In the genomic region with DNA sequence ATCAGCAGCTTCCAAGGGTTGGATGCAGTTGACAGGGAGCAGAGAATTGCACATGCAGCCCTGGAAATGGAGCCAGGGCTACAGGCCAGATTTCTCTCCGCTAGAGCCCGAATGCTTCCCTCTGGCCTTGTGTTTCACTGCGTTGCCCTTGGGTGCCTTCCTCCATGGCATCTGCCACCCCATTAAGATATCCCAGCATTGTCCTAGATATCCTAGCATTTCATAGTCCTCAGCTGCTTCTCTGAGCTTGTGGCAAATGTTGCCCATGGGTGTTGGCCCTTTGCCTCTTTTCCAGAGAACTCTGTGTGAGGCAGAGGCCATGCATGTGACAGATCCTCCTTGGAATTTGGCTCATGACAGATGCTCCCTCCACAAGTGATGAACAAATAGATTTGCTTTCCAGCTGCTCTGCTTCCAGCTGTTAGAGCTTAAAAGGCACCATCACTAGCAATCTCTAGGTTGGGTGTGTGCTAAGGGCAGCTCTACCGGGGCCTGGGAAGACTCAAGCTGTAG, we compare ENCODE assay signal across 8 mouse cellular contexts. TPM values are rescaled to one million over a fixed set of nuclear protein-coding genes. Genes with fewer than 3 reads are reported as not detected.
DNase-seq lines count a peak whose midpoint lies in the region; ATAC-seq and TF ChIP-seq lines count a peak whose summit lies in the region.

No protein-coding gene starts in this region.

- H3K4me2 ChIP-seq in heart, embryonic 12.5 days: no peak overlapping the region
- no peak overlapping the region for H3K4me2 ChIP-seq in forebrain, embryonic 13.5 days

- H3K9me3 ChIP-seq in heart, embryonic 12.5 days (replicated peaks): no peaks in the 10 kb centered on the region
- no peaks in the 10 kb centered on the region for H3K9me3 ChIP-seq in forebrain, embryonic 13.5 days (replicated peaks)

- no peak overlapping the region for H3K27ac ChIP-seq in heart, embryonic 12.5 days (ENCODE audit: poor library complexity, severe bottlenecking)
- H3K27ac ChIP-seq in thymus, adult 2 months (ENCODE audit: control insufficient read depth, insufficient read depth, low read length): no peak overlapping the region
- H3K27ac ChIP-seq in forebrain, embryonic 13.5 days: no peak overlapping the region

- WGBS in heart, embryonic 12.5 days: 86% methylated on average over 4 of the region's 4 CpGs
- 95% methylated on average over 4 of the region's 4 CpGs for WGBS in thymus, adult 2 months
- 87% methylated on average over 4 of the region's 4 CpGs for WGBS in forebrain, embryonic 13.5 days

- no peak for TF ChIP-seq POLR2A in thymus, adult 2 months (IDR thresholded peaks at IDR 0.05; ENCODE audit: control insufficient read depth, extremely low read depth, insufficient read depth, low read length, poor library complexity)

- ATAC-seq in heart, embryonic 12.5 days (ENCODE audit: insufficient number of reproducible peaks, low FRiP score): no peak
- ATAC-seq in forebrain, embryonic 13.5 days: no peak
- no peak for ATAC-seq in activated CD4-positive, CD25-positive, alpha-beta regulatory T cell, adult 4 months

- TF ChIP-seq CTCF in thymus, adult 2 months (IDR thresholded peaks at IDR 0.05; ENCODE audit: borderline replicate concordance, control insufficient read depth, extremely low read depth, insufficient read depth, low read length, poor library complexity): no peak

- H3K4me3 ChIP-seq in heart, embryonic 12.5 days: no peak overlapping the region
- H3K4me3 ChIP-seq in thymus, adult 2 months (ENCODE audit: control insufficient read depth, insufficient read depth, low read length): no peak overlapping the region
- no peak overlapping the region for H3K4me3 ChIP-seq in forebrain, embryonic 13.5 days

- no peak overlapping the region for H3K9ac ChIP-seq in heart, embryonic 12.5 days
- H3K9ac ChIP-seq in forebrain, embryonic 13.5 days: no peak overlapping the region

- H3K4me1 ChIP-seq in heart, embryonic 12.5 days (replicated peaks): peaks cover 20% of the 10 kb centered on the region
- no peaks in the 10 kb centered on the region for H3K4me1 ChIP-seq in thymus, adult 2 months (replicated peaks; ENCODE audit: control insufficient read depth, insufficient read depth, low read length)
- H3K4me1 ChIP-seq in forebrain, embryonic 13.5 days: peaks cover 11% of the 10 kb centered on the region

- no peaks in the 10 kb centered on the region for H3K27me3 ChIP-seq in heart, embryonic 12.5 days (replicated peaks)
- no peaks in the 10 kb centered on the region for H3K27me3 ChIP-seq in thymus, adult 2 months (ENCODE audit: control insufficient read depth, insufficient read depth, low read length)
- H3K27me3 ChIP-seq in forebrain, embryonic 13.5 days: no peaks in the 10 kb centered on the region

- H3K36me3 ChIP-seq in heart, embryonic 12.5 days: peaks cover 4% of the 10 kb centered on the region; the same call in 1 of the 2 replicates
- no peaks in the 10 kb centered on the region for H3K36me3 ChIP-seq in thymus, adult 2 months (ENCODE audit: control insufficient read depth, insufficient read depth, low read length)
- no peaks in the 10 kb centered on the region for H3K36me3 ChIP-seq in forebrain, embryonic 13.5 days (ENCODE audit: poor library complexity, severe bottlenecking)

- DNase-seq in heart, adult 11 months: peak; percentile 97
- peak; percentile 11 for DNase-seq in urinary bladder, postnatal 25 days (ENCODE audit: low spot score)
- DNase-seq in urinary bladder, postnatal 10 days (ENCODE audit: low spot score): no peak
- peak; percentile 61 for DNase-seq in kidney, postnatal 10 days
- DNase-seq in thymus, adult 2 months: no peak

RNA-seq across cellular contexts. Expression of a gene that starts 37.8 kb away (rescaled TPM):
- polyA plus RNA-seq in heart, embryonic 12.5 days (2016; fragmentation: Nextera tagmentation; extraction: Ambion mirVana): 14.7 and 15.1 TPM in 2 replicates
- 1.2 and 1.8 TPM in 2 replicates for polyA plus RNA-seq in thymus, adult 2 months (2012; rRNA removed)
- 3.7 and 4.2 TPM in 2 replicates for polyA plus RNA-seq in forebrain, embryonic 13.5 days (2015; fragmentation: Nextera tagmentation; extraction: Ambion mirVana)
- under 1 TPM in 1 of 2 experiments, not detected in 1; 0.24 TPM for polyA plus RNA-seq in activated CD4-positive, CD25-positive, alpha-beta regulatory T cell, adult 4 months (2017; shearing (Covaris generic))

Comparison
In these comparisons a context has a peak if more than half of its experiments do, and no peak if none do; other contexts are left out.
1. DNase-seq: peak in heart, adult 11 months (single experiment), urinary bladder, postnatal 25 days (single experiment) and kidney, postnatal 10 days (single experiment); none in urinary bladder, postnatal 10 days (single experiment) and thymus, adult 2 months (single experiment).